In genomic region chr16:20673706-20674303, GRCm38 (mm10) we compare ENCODE assay signal across 9 mouse cellular contexts. TPM values are rescaled to one million over a fixed set of nuclear protein-coding genes. Genes with fewer than 3 reads are reported as not detected.
A peak's percentile ranks its signal among the peaks of the same experiment; 100 is the strongest.
DNase-seq lines count a peak whose midpoint lies in the region; ATAC-seq and TF ChIP-seq lines count a peak whose summit lies in the region.
"Had no signal": no experiment of that assay in that cellular context is flagged by ENCODE, and none has a peak within 500 bp of the region (broad histone marks: within the 10 kb centered on the region; RNA-seq: fewer than 3 reads in every experiment).

No protein-coding gene starts in this region.

- no peaks in the 10 kb centered on the region for H3K27me3 ChIP-seq in forebrain, embryonic 16.5 days (replicated peaks; ENCODE audit: control insufficient read depth, insufficient read depth, low read length)
- no peaks in the 10 kb centered on the region for H3K27me3 ChIP-seq in kidney, adult 2 months (replicated peaks; ENCODE audit: control insufficient read depth, insufficient read depth, low read length)
- H3K27me3 ChIP-seq in stomach, postnatal 0 days (ENCODE audit: control insufficient read depth, insufficient read depth, low read length), result no peaks in the 10 kb centered on the region

- peak overlapping the region; percentile 90 for H3K9ac ChIP-seq in forebrain, embryonic 16.5 days (replicated peaks; ENCODE audit: low read depth, low read length)
- H3K9ac ChIP-seq in stomach, postnatal 0 days (ENCODE audit: low read length), result peak overlapping the region; percentile 95

- WGBS in bone marrow, adult 2 months, result 4% methylated on average over 14 of the region's 14 CpGs
- WGBS in forebrain, embryonic 16.5 days, result 8% methylated on average over 14 of the region's 14 CpGs
- 2% methylated on average over 14 of the region's 14 CpGs for WGBS in kidney, adult 2 months
- WGBS in macrophage (ENCODE audit: missing documents), result 8% methylated on average over 14 of the region's 14 CpGs
- 3% methylated on average over 14 of the region's 14 CpGs for WGBS in stomach, postnatal 0 days

- peaks cover 56% of the 10 kb centered on the region for H3K79me2 ChIP-seq in macrophage (ENCODE audit: inconsistent target)

- H3K4me1 ChIP-seq in bone marrow, adult 2 months (ENCODE audit: control insufficient read depth, insufficient read depth, low read length), result peaks cover 6% of the 10 kb centered on the region
- peaks cover 21% of the 10 kb centered on the region for H3K4me1 ChIP-seq in forebrain, embryonic 16.5 days (replicated peaks; ENCODE audit: control insufficient read depth, insufficient read depth, low read length)
- H3K4me1 ChIP-seq in kidney, adult 2 months (ENCODE audit: control insufficient read depth, insufficient read depth, low read length), result peaks cover 5% of the 10 kb centered on the region; the same call in 1 of the 2 replicates
- peaks cover 3% of the 10 kb centered on the region; the same call in 1 of the 2 replicates for H3K4me1 ChIP-seq in stomach, postnatal 0 days (replicated peaks; ENCODE audit: control insufficient read depth, insufficient read depth)

- 0 out of 2 replicates have a peak, but pooled peaks have one; percentile 7 for TF ChIP-seq POLR2A in bone marrow, adult 2 months (IDR thresholded peaks at IDR 0.05; ENCODE audit: borderline replicate concordance, control insufficient read depth, low read depth, low read length)
- TF ChIP-seq POLR2A in kidney, adult 2 months (IDR thresholded peaks at IDR 0.05; ENCODE audit: low read depth, low read length), result no peak

- peaks cover 17% of the 10 kb centered on the region for H3K36me3 ChIP-seq in forebrain, embryonic 16.5 days (ENCODE audit: control insufficient read depth, insufficient read depth)
- peaks cover 5% of the 10 kb centered on the region for H3K36me3 ChIP-seq in kidney, adult 2 months (ENCODE audit: control insufficient read depth, insufficient read depth, low read length)
- peaks cover 19% of the 10 kb centered on the region for H3K36me3 ChIP-seq in macrophage (ENCODE audit: inconsistent target)
- H3K36me3 ChIP-seq in stomach, postnatal 0 days (ENCODE audit: control insufficient read depth, insufficient read depth, low read length), result peaks cover 15% of the 10 kb centered on the region; the same call in 1 of the 2 replicates

- DNase-seq in embryo, embryonic 10.5 days (ENCODE audit: low spot score), result peak; percentile 12
- DNase-seq in embryo, embryonic 10 days (ENCODE audit: low spot score), result no peak
- peak; percentile 79 for DNase-seq in kidney, adult 2 months
- peak; percentile 67 for DNase-seq in stomach, postnatal 0 days (ENCODE audit: low spot score)
- no peak for DNase-seq in left cerebral cortex, adult 9 months (ENCODE audit: low spot score in 2 of 2)

- no peaks in the 10 kb centered on the region for H3K9me3 ChIP-seq in forebrain, embryonic 16.5 days (ENCODE audit: control insufficient read depth, low read length)
- no peaks in the 10 kb centered on the region for H3K9me3 ChIP-seq in stomach, postnatal 0 days (ENCODE audit: control insufficient read depth, low read length)

- H3K4me2 ChIP-seq in forebrain, embryonic 16.5 days (ENCODE audit: low read length), result peak overlapping the region; percentile 71
- H3K4me2 ChIP-seq in stomach, postnatal 0 days (replicated peaks; ENCODE audit: low read depth), result peak overlapping the region; percentile 86

- ATAC-seq in forebrain, embryonic 16.5 days, result no peak
- ATAC-seq in stomach, postnatal 0 days (ENCODE audit: low FRiP score, low TSS enrichment), result peak; percentile 21; the same call in 1 of the 2 replicates

- H3K4me3 ChIP-seq in bone marrow, adult 2 months (replicated peaks; ENCODE audit: control insufficient read depth, low read depth, low read length), result peak overlapping the region; percentile 64
- H3K4me3 ChIP-seq in forebrain, embryonic 16.5 days (replicated peaks; ENCODE audit: low read length), result peak overlapping the region; percentile 76
- H3K4me3 ChIP-seq in kidney, adult 2 months (ENCODE audit: insufficient read depth, low read depth, low read length), result peak overlapping the region; percentile 98
- peak overlapping the region; percentile 88 for H3K4me3 ChIP-seq in macrophage (ENCODE audit: inconsistent target)
- peak overlapping the region; percentile 89 for H3K4me3 ChIP-seq in stomach, postnatal 0 days (ENCODE audit: low read depth, low read length)

- no peak for TF ChIP-seq EP300 in stomach, postnatal 0 days (optimal IDR thresholded peaks at IDR 0.05)

- H3K27ac ChIP-seq in bone marrow, adult 2 months (ENCODE audit: control insufficient read depth, insufficient read depth, low read depth, low read length, poor library complexity), result peak overlapping the region; percentile 80
- no peak overlapping the region for H3K27ac ChIP-seq in forebrain, embryonic 16.5 days (ENCODE audit: low read length)
- peak overlapping the region; percentile 67 for H3K27ac ChIP-seq in kidney, adult 2 months (ENCODE audit: insufficient read depth, low read depth, low read length)
- H3K27ac ChIP-seq in macrophage, result peak overlapping the region; percentile 52
- peak overlapping the region; percentile 98 for H3K27ac ChIP-seq in stomach, postnatal 0 days (replicated peaks)

- no peak for TF ChIP-seq CTCF in bone marrow, adult 2 months (IDR thresholded peaks at IDR 0.05; ENCODE audit: control insufficient read depth, insufficient read depth, low read length)
- no peak for TF ChIP-seq CTCF in kidney, adult 2 months (conservative IDR thresholded peaks at IDR 0.05; ENCODE audit: insufficient read depth, insufficient read length, low read depth, low read length)
- TF ChIP-seq CTCF in stomach, postnatal 0 days (IDR thresholded peaks at IDR 0.05; ENCODE audit: low read depth), result no peak

RNA-seq across cellular contexts. Expression of gene Eif4g1, which starts 5.7 kb away (rescaled TPM):
- polyA plus RNA-seq in bone marrow, adult 2 months (2011; ENCODE audit: insufficient read depth, insufficient read length, low replicate concordance, missing spikeins), result 90.4 and 125 TPM in 2 replicates
- polyA plus RNA-seq in forebrain, embryonic 16.5 days (2015; fragmentation: Nextera tagmentation; extraction: Ambion mirVana), result 131 and 142 TPM in 2 replicates
- polyA plus RNA-seq in kidney, adult 2 months (2012; rRNA removed), result 262 and 316 TPM in 2 replicates
- 1,000 to 10,000 TPM in 1 of 26 experiments, 100 to 1,000 TPM in 25; 305 to 1,018 (median 385) TPM for total RNA-seq in macrophage (2018; cell fraction: chromatin; rRNA removed)
- total RNA-seq in macrophage (2018; cell fraction: cytosol; rRNA removed), result 100 to 1,000 TPM; 102 to 196 (median 161) TPM
- total RNA-seq in macrophage (2018; cell fraction: nucleus; rRNA removed), result 100 to 1,000 TPM; 189 to 333 (median 233) TPM
- polyA plus RNA-seq in macrophage (2018), result 125 to 210 TPM (median 165 TPM) in 3 replicates
- polyA plus RNA-seq in stomach, postnatal 0 days (2015; fragmentation: Nextera tagmentation; extraction: Ambion mirVana), result 83.8 and 86.1 TPM in 2 replicates

RNA-seq across cellular contexts. Expression of gene Fam131a, which starts 19.2 kb away (rescaled TPM):
- 3.7 and 7.0 TPM in 2 replicates for polyA plus RNA-seq in bone marrow, adult 2 months (2011; ENCODE audit: insufficient read depth, insufficient read length, low replicate concordance, missing spikeins)
- 57.4 and 65.3 TPM in 2 replicates for polyA plus RNA-seq in forebrain, embryonic 16.5 days (2015; fragmentation: Nextera tagmentation; extraction: Ambion mirVana)
- polyA plus RNA-seq in kidney, adult 2 months (2012; rRNA removed), result 3.6 and 4.7 TPM in 2 replicates
- total RNA-seq in macrophage (2018; cell fraction: chromatin; rRNA removed), result 1 to 10 TPM in 18 of 26 experiments, under 1 TPM in 6, not detected in 2; 0.29 to 7.0 (median 2.1) TPM
- 1 to 10 TPM in 10 of 26 experiments, under 1 TPM in 16; 0.18 to 2.1 (median 0.78) TPM for total RNA-seq in macrophage (2018; cell fraction: cytosol; rRNA removed)
- 1 to 10 TPM in 17 of 26 experiments, under 1 TPM in 9; 0.31 to 4.4 (median 1.2) TPM for total RNA-seq in macrophage (2018; cell fraction: nucleus; rRNA removed)
- 0.22 to 1.6 TPM (median 0.63 TPM) in 3 replicates for polyA plus RNA-seq in macrophage (2018)
- polyA plus RNA-seq in stomach, postnatal 0 days (2015; fragmentation: Nextera tagmentation; extraction: Ambion mirVana), result 6.7 and 7.0 TPM in 2 replicates
- total RNA-seq: neutrophil, adult 5-6 weeks had no signal

RNA-seq across cellular contexts. Expression of gene Psmd2, which starts 22.4 kb away (rescaled TPM):
- polyA plus RNA-seq in bone marrow, adult 2 months (2011; ENCODE audit: insufficient read depth, insufficient read length, low replicate concordance, missing spikeins), result 194 and 227 TPM in 2 replicates
- polyA plus RNA-seq in forebrain, embryonic 16.5 days (2015; fragmentation: Nextera tagmentation; extraction: Ambion mirVana), result 401 and 408 TPM in 2 replicates
- polyA plus RNA-seq in kidney, adult 2 months (2012; rRNA removed), result 90.4 and 96.9 TPM in 2 replicates
- 100 to 1,000 TPM in 24 of 26 experiments, 10 to 100 TPM in 2; 65.5 to 204 (median 145) TPM for total RNA-seq in macrophage (2018; cell fraction: chromatin; rRNA removed)
- 100 to 1,000 TPM; 146 to 217 (median 178) TPM for total RNA-seq in macrophage (2018; cell fraction: cytosol; rRNA removed)
- 100 to 1,000 TPM in 24 of 26 experiments, 10 to 100 TPM in 2; 94.8 to 246 (median 168) TPM for total RNA-seq in macrophage (2018; cell fraction: nucleus; rRNA removed)
- polyA plus RNA-seq in macrophage (2018), result 143 to 206 TPM (median 205 TPM) in 3 replicates
- 172 and 177 TPM in 2 replicates for polyA plus RNA-seq in stomach, postnatal 0 days (2015; fragmentation: Nextera tagmentation; extraction: Ambion mirVana)

RNA-seq across cellular contexts. Expression of gene Polr2h, which starts 43.7 kb away (rescaled TPM):
- polyA plus RNA-seq in bone marrow, adult 2 months (2011; ENCODE audit: insufficient read depth, insufficient read length, low replicate concordance, missing spikeins), result 31.6 and 50.1 TPM in 2 replicates
- polyA plus RNA-seq in forebrain, embryonic 16.5 days (2015; fragmentation: Nextera tagmentation; extraction: Ambion mirVana), result 84.5 and 94.4 TPM in 2 replicates
- 14.0 and 22.4 TPM in 2 replicates for polyA plus RNA-seq in kidney, adult 2 months (2012; rRNA removed)
- 10 to 100 TPM in 3 of 26 experiments, 1 to 10 TPM in 23; 2.4 to 10.3 (median 4.9) TPM for total RNA-seq in macrophage (2018; cell fraction: chromatin; rRNA removed)
- 10 to 100 TPM; 10.2 to 20.7 (median 14.9) TPM for total RNA-seq in macrophage (2018; cell fraction: cytosol; rRNA removed)
- 10 to 100 TPM in 9 of 26 experiments, 1 to 10 TPM in 17; 3.1 to 16.1 (median 7.9) TPM for total RNA-seq in macrophage (2018; cell fraction: nucleus; rRNA removed)
- 5.2 to 20.4 TPM (median 12.3 TPM) in 3 replicates for polyA plus RNA-seq in macrophage (2018)
- polyA plus RNA-seq in stomach, postnatal 0 days (2015; fragmentation: Nextera tagmentation; extraction: Ambion mirVana), result 59.5 and 60.4 TPM in 2 replicates

RNA-seq across cellular contexts. Expression of gene Clcn2, which starts 43.7 kb away (rescaled TPM):
- polyA plus RNA-seq in bone marrow, adult 2 months (2011; ENCODE audit: insufficient read depth, insufficient read length, low replicate concordance, missing spikeins), result 12.8 and 23.1 TPM in 2 replicates
- polyA plus RNA-seq in forebrain, embryonic 16.5 days (2015; fragmentation: Nextera tagmentation; extraction: Ambion mirVana), result 15.9 and 20.8 TPM in 2 replicates
- 21.4 and 33.1 TPM in 2 replicates for polyA plus RNA-seq in kidney, adult 2 months (2012; rRNA removed)
- 10 to 100 TPM in 4 of 26 experiments, 1 to 10 TPM in 22; 3.9 to 14.1 (median 7.6) TPM for total RNA-seq in macrophage (2018; cell fraction: chromatin; rRNA removed)
- total RNA-seq in macrophage (2018; cell fraction: cytosol; rRNA removed), result under 1 TPM; 0.05 to 0.60 (median 0.20) TPM
- 1 to 10 TPM in 25 of 26 experiments, under 1 TPM in 1; 0.69 to 7.6 (median 4.8) TPM for total RNA-seq in macrophage (2018; cell fraction: nucleus; rRNA removed)
- polyA plus RNA-seq in macrophage (2018), result 0.11 to 0.38 TPM (median 0.35 TPM) in 3 replicates
- polyA plus RNA-seq in stomach, postnatal 0 days (2015; fragmentation: Nextera tagmentation; extraction: Ambion mirVana), result 8.4 and 10.7 TPM in 2 replicates

Comparison
In these comparisons a context has a peak if more than half of its experiments do, and no peak if none do; other contexts are left out.
1. DNase-seq: peak in embryo, embryonic 10.5 days (single experiment), kidney, adult 2 months (single experiment) and stomach, postnatal 0 days (single experiment); none in embryo, embryonic 10 days (single experiment) and left cerebral cortex, adult 9 months (0 of 2).
2. Peak in every context shown above with its lines, with median percentiles within 50 percentile points of each other: H3K4me3 ChIP-seq.